Mouse (Mus musculus): ENCODE results near the gene Hapln3. TPM values are rescaled to one million over a fixed set of nuclear protein-coding genes. Genes with fewer than 3 reads are reported as not detected.

The Hapln3 gene
- 3.5 and 3.7 TPM in 2 replicates for polyA plus RNA-seq (2016; fragmentation: Nextera tagmentation; extraction: Ambion mirVana)

DNA sequence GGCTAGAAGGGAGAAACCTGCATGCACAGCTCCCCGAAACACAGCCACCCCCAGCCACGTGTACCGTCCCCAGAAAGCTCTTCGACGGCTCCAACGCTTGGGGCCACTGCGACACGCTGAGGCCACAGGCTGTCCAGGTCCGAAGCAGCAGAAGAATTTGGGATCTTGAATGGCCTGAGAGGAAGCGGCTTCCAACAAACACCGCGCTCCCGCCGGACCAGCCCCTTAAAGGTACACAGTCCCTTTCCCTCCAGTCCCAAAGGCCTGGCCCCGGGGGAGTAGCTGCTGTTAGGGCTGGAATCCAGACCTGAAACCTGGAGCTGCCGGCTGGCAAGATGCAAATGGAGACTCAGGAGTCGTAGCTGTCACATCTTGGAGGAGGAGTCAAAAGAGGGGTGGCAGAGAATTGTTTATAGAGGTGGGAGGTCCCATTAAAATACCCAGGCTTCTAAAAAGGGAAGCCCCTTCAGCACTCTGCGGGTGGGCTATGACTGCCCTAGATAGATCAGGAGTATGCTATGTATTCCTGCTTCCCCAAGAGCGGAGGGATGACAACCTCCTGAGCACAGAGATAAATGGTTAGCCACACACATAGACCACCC lies at the start of gene Hapln3:
Gene Hapln3 (minus strand): TSS at position 176 of the 602 bp plus-strand sequence.
- H3K27ac ChIP-seq = peak within 1 kb of the TSS; percentile 68
- no peak for DNase-seq (ENCODE audit: low spot score)
- H3K27me3 ChIP-seq (ENCODE audit: insufficient read depth, poor library complexity, severe bottlenecking) = no peaks in the 10 kb centered on the region
- 3% methylated on average over 19 of the region's 19 CpGs for WGBS
- H3K36me3 ChIP-seq = peaks cover 25% of the 10 kb centered on the region
- H3K4me1 ChIP-seq = peaks cover 53% of the 10 kb centered on the region
- H3K4me3 ChIP-seq = peak within 1 kb of the TSS; percentile 54
- no peaks in the 10 kb centered on the region for H3K9me3 ChIP-seq

DNA sequence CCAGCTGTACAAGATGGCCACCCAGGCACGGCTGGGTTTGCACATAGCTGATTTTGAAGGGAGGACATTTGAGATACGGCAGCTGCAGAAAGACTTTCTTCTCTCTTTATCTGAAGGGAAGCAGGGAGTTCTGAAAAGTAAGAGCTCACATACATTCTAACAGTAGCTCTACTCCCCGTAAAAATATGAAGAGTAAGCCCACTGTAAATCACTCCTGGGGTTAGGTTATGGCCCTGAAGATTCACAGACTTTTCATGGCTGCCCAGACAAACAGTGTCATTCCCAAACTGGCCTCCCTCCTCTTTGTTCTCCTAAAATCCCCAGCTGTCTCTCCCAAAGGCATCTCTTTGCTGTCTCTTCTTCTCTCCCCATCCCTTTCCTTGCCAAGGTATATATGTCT lies 43.0 kb upstream of the Hapln3 start:
- Histone ChIP-seq H3K9me3 (no peaks in the 10 kb centered on the region), H3K27me3 (ENCODE audit: insufficient read depth, poor library complexity, severe bottlenecking) (peaks cover 4% of the 10 kb centered on the region; the same call in 1 of the 2 replicates), H3K36me3 (no peaks in the 10 kb centered on the region), H3K27ac (no peak overlapping the region), H3K4me3 (no peak overlapping the region), H3K4me1 (0 out of 2 replicates have a peak, but pooled peaks cover 8% of the 10 kb centered on the region)
- 54% methylated on average over 3 of the region's 3 CpGs for WGBS
- DNase-seq (ENCODE audit: low spot score) = no peak

DNA sequence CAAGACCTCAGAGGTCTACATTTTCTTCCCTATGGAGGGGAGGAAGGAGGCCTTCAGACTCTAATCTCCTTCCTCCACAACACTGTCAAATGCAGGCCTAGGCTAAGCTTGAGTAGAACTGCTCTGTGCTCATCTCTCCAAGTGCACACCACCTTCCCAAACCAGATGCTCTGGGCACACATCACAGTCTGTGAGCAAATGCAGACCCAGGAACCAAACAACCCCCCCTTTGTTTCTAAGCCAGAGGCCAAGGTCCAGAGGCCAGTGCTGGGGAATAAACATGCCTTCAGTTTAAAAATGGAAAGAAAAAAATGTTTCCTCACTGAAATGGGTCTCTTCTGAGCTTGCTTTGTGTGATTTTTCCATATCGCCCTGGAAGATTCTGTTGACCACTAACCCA lies 41.0 kb upstream of the Hapln3 start:
- Histone ChIP-seq H3K36me3 (no peaks in the 10 kb centered on the region), H3K4me1 (0 out of 2 replicates have a peak, but pooled peaks cover 8% of the 10 kb centered on the region), H3K27ac (no peak overlapping the region), H3K9me3 (no peaks in the 10 kb centered on the region), H3K27me3 (ENCODE audit: insufficient read depth, poor library complexity, severe bottlenecking) (peaks cover 4% of the 10 kb centered on the region; the same call in 1 of the 2 replicates), H3K4me3 (no peak overlapping the region)
- no peak for DNase-seq (ENCODE audit: low spot score)
- 76% methylated on average over 1 of the region's 1 CpGs for WGBS

DNA sequence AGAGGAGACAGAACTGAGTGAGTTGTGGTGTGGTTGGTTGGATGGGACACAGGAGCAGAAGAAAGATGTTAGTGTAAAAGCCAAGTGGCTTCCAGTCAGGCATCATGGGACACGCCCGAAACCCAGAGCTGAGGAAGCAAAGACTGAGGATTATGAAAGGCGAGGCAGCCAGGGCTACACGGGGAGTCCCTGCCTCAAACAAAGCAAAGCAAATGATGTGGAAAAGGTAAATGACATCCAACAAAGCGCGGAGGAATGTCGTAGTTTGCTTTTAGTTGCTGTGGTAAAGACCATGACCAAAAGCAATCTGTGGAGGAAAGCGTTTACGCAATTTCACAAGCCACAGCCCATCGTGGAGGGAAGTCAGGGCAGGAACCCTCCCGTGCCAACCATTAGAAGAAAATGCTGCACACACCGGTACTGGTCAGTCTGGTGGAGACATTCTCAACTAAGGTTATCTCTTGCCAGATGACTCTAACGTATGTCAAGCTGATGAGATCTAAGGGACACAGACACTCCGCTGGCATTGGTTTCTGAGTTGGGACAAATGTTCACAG lies 36.3 kb upstream of the Hapln3 start:
- Histone ChIP-seq H3K27me3 (ENCODE audit: insufficient read depth, poor library complexity, severe bottlenecking) (no peaks in the 10 kb centered on the region), H3K36me3 (no peaks in the 10 kb centered on the region), H3K9me3 (no peaks in the 10 kb centered on the region), H3K27ac (no peak overlapping the region), H3K4me3 (no peak overlapping the region), H3K4me1 (no peaks in the 10 kb centered on the region)
- 85% methylated on average over 14 of the region's 14 CpGs for WGBS
- DNase-seq (ENCODE audit: low spot score) = no peak

DNA sequence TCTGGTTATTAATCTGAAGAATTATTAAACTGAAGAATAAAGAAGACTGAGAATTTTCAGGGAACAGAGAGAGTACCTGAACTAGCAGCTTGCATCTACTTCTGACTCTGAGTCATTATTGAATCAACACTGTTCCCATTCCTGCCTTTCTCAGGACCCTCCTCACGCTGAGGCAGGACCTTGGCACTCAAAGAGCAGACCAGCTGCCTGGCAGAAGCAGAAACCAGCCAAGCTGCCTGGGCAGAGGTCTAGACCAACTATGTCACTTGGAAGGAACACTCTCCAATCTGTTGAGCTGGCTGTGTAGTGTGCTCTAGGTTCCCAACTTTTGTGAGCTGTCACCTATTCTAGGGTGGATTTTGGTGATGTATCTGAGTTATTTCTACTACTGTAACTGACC lies 28.6 kb upstream of the Hapln3 start:
- Histone ChIP-seq H3K27me3 (ENCODE audit: insufficient read depth, poor library complexity, severe bottlenecking) (no peaks in the 10 kb centered on the region), H3K27ac (no peak overlapping the region), H3K4me3 (no peak overlapping the region), H3K9me3 (no peaks in the 10 kb centered on the region), H3K4me1 (no peaks in the 10 kb centered on the region), H3K36me3 (no peaks in the 10 kb centered on the region)
- WGBS = 71% methylated on average over 1 of the region's 1 CpGs
- no peak for DNase-seq (ENCODE audit: low spot score)

DNA sequence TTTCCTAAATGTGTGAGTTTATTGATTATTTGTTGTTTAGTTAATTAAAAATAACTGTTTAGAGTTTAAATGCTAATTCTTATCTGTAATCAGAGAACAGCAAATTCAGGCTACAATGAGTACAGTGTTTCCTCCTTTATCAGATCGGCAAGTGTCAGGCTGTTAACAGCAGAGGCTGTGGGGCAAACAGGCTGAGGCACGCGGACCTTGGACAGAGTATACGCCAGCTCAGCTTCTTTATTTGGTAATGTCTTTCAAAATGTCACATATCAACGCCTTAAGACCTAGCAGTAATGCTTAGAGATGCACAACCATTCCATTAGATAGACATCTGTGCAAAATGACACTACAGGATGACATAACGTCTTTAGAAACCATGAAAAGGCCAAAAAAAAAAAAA lies 18.7 kb upstream of the Hapln3 start:
- 32% methylated on average over 6 of the region's 6 CpGs for WGBS
- peak overlapping the region; percentile 93; the same call in 1 of the 2 replicates for H3K27ac ChIP-seq
- no peak for DNase-seq (ENCODE audit: low spot score)
- H3K4me3 ChIP-seq = no peak overlapping the region
- peaks cover 30% of the 10 kb centered on the region for H3K4me1 ChIP-seq
- no peaks in the 10 kb centered on the region for H3K9me3 ChIP-seq
- peaks cover 10% of the 10 kb centered on the region for H3K36me3 ChIP-seq
- H3K27me3 ChIP-seq (ENCODE audit: insufficient read depth, poor library complexity, severe bottlenecking) = no peaks in the 10 kb centered on the region

DNA sequence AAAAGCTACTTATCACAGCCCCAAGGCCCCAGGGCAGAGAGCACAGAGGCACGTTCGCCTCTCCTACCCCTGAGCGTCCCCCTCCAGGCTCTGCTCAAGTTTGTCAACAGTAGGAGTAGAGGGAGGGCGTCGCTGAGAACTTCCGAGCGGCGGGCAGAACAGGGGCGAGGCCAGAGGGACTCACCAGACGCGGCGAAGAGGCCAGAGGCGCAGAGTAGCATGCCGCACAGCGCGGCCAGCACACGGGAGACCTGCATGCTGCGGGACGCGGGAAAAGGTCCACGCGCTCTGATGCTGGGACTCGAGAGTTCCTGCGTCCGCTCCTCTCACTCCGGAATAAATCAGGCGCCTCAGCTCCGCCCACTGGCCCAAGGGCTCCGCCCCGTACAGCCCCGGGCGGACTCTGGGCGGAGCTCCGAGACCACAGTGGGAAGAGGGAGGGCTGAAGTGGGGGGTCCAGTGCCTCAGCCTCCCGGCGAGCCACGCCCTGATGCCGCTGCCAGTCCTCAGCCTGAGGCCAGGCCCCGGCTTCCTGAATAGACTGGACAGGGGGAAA lies 18.0 kb upstream of the Hapln3 start, which contains the start of gene Mfge8:
Gene Mfge8 (minus strand): TSS at position 350 of the 556 bp plus-strand sequence.
- peak; percentile 97 for DNase-seq (ENCODE audit: low spot score)
- Histone ChIP-seq H3K36me3 (peaks cover 17% of the 10 kb centered on the region), H3K27ac (peak within 1 kb of the TSS; percentile 93), H3K4me3 (peak within 1 kb of the TSS; percentile 71), H3K9me3 (no peaks in the 10 kb centered on the region), H3K27me3 (ENCODE audit: insufficient read depth, poor library complexity, severe bottlenecking) (no peaks in the 10 kb centered on the region), H3K4me1 (peaks cover 36% of the 10 kb centered on the region)
- under 1% methylated on average over 39 of the region's 39 CpGs for WGBS

DNA sequence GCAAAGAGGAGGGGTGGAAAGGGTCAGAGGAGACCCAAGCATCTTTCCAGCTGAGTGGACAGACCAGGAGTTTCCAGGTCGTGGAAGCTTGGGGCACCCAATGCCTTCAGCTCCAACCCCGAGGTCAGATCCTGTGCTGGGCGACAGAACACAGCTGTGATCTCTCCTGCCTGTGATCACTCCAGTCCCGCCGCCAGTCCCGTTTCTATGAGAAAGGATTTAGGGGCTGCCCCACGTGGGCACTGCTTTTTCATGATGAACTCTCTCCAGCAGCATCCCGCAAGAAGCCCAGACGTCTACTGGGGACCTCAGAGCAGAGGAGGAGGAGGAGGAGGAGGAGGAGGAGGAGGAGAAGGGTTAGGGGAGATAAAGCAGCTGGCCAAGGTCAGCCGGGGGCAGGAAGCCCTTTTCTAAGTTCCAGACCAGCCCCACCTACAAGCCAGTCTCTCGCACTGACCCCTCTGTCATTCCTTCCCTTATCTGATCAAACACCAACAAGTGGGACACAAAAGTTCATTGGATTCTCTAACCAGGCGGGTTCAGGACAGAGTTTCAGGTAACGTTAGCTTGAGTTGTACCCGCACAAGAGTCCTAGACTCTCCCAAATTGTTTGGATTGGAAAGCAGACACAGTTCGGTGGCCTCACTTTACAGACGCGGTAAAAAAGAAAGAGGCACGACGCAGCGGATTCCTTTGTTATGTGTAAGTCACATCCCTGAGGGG lies 17.3 kb upstream of the Hapln3 start:
- under 1% methylated on average over 20 of the region's 20 CpGs for WGBS
- Histone ChIP-seq H3K4me1 (peaks cover 36% of the 10 kb centered on the region), H3K27ac (peak overlapping the region; percentile 93), H3K4me3 (peak overlapping the region; percentile 71), H3K36me3 (peaks cover 24% of the 10 kb centered on the region), H3K27me3 (ENCODE audit: insufficient read depth, poor library complexity, severe bottlenecking) (no peaks in the 10 kb centered on the region), H3K9me3 (no peaks in the 10 kb centered on the region)
- no peak for DNase-seq (ENCODE audit: low spot score)

DNA sequence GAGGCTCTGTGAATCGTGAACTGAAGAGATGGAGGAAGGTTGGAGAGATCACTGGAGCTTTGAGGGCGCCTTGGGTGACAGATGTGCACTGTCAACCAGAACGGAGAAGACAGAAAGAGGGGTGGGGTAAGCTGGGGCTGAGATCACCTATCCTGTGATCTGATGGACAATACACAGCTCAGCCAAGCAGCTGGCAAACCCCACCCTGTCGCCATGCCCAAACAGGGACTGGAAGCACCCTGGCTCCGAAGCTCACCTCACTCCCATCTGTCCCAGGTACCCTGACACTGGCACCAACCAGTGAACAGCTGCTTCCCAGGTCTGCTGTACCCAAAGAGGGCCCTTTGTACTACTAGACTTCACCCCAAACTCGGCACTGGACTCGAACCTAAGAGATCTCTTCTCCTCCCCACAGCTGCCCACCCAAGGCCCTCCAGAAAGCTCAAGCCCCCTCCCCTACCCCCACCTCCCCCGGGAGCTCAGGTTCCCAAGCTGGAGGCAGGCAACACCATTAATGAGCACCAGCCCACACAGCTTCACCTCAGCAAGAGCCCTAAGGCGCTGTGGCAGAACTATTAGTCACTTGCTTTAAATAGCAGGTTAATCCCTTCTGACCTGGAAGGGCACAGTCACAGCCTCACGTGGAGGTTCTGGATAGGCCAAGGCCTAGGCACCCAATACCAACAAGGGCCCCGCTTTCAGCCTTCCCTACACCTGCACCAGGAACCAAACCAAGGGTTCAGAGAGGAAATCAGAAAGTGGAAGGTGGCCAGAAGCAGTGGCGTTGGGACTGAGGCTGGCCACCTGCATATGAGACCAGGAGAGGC lies 16.4 kb upstream of the Hapln3 start:
- WGBS = 44% methylated on average over 12 of the region's 12 CpGs
- no peak for DNase-seq (ENCODE audit: low spot score)
- Histone ChIP-seq H3K9me3 (no peaks in the 10 kb centered on the region), H3K27ac (peak overlapping the region; percentile 93), H3K27me3 (ENCODE audit: insufficient read depth, poor library complexity, severe bottlenecking) (no peaks in the 10 kb centered on the region), H3K4me3 (peak overlapping the region; percentile 71), H3K4me1 (peaks cover 36% of the 10 kb centered on the region), H3K36me3 (peaks cover 33% of the 10 kb centered on the region)

DNA sequence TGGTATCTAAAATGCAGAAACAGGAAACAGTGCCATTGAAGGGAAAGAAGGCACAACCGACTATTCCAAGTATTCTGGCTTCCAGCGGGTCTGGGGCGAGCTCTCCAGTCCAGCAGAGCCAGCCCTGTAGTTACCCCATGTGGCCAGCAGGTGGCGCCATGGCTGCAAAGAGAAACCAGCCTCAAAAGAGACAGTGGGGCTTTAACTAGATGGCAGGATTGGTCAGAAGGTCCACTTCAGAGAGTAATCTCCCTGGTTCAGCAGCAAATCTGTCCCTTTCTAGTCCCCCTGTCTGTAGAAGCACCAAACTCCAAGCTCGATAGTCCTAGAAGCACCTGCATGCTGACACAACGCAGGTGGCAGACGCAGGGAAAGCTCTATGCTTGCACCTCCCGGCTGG lies 10.1 kb upstream of the Hapln3 start:
- 39% methylated on average over 8 of the region's 8 CpGs for WGBS
- Histone ChIP-seq H3K4me1 (peaks cover 32% of the 10 kb centered on the region), H3K36me3 (peaks cover 87% of the 10 kb centered on the region)

DNA sequence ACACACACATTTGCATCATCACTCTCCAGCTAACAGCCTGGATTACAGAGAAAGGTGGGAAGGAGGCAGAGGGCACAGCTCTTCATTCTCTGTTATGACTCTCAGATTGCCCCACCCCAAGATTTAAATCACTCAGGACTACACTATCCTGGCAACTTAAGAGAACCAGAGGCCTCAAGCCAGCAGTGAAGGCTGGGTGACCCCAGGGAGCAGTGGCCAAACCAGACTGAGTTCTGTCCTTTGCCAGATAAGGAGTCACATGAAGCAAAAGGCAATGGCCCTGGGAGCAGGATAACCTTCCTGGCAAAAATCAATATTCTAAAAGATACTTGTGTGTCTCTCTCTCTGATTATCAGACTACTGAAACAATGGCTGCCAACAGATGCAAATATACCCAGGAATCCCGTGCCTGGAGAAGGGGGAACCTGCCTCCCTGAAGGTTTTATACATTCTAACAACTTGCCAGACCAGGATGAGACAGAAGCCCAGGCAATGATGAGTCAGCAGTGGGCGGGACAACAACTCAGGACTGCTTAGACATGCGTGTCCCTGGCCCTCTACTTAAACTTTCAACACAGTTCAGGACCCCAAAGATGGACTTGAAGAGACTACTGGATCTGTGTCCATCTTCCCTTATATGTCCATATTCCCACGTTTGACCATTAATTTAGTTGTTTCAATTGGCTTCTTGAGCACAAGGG lies 9.2 kb upstream of the Hapln3 start:
- no peaks in the 10 kb centered on the region for H3K27me3 ChIP-seq (ENCODE audit: insufficient read depth, poor library complexity, severe bottlenecking)

More for the DNA sequence above, 10.1 kb upstream of the Hapln3 start:
- Histone ChIP-seq H3K27ac (no peak overlapping the region), H3K9me3 (no peaks in the 10 kb centered on the region), H3K4me3 (no peak overlapping the region), H3K27me3 (ENCODE audit: insufficient read depth, poor library complexity, severe bottlenecking) (no peaks in the 10 kb centered on the region)
- DNase-seq (ENCODE audit: low spot score) = peak; percentile 90

DNA sequence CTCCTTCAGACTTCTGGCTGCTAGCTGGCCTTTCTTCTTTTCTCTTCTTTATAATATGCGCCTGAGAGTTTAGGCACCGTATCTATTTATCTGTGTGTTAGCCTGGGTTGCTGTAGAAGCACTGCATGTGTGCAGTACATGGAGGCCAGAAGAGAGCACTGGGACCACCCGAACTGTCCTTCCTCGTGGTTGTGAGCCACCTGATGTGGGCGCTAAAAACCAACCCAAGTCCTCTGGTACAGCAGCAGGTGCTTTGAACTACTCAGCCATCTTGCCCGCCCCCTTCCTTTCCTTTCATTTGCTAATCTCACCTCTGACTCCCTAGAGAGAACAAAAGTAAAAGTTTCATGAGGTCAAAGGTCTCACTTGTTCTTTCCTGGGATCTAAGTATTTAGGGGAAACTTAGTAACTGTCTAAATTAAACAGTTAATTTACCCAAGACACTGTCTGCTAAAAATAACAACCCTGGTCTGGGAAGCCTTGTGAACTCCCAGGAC lies 8.6 kb upstream of the Hapln3 start:
- peaks cover 90% of the 10 kb centered on the region for H3K36me3 ChIP-seq
- WGBS = 66% methylated on average over 6 of the region's 6 CpGs
- DNase-seq (ENCODE audit: low spot score) = no peak

More for the DNA sequence above, 9.2 kb upstream of the Hapln3 start:
- Histone ChIP-seq H3K4me3 (no peak overlapping the region), H3K36me3 (peaks cover 90% of the 10 kb centered on the region), H3K27ac (no peak overlapping the region), H3K9me3 (no peaks in the 10 kb centered on the region), H3K4me1 (peaks cover 30% of the 10 kb centered on the region)
- WGBS = 52% methylated on average over 4 of the region's 4 CpGs
- DNase-seq (ENCODE audit: low spot score) = no peak

More for the DNA sequence above, 8.6 kb upstream of the Hapln3 start:
- H3K4me1 ChIP-seq = peaks cover 28% of the 10 kb centered on the region
- H3K27me3 ChIP-seq (ENCODE audit: insufficient read depth, poor library complexity, severe bottlenecking) = no peaks in the 10 kb centered on the region
- H3K9me3 ChIP-seq = no peaks in the 10 kb centered on the region
- H3K4me3 ChIP-seq = no peak overlapping the region
- H3K27ac ChIP-seq = no peak overlapping the region

All from heart, embryonic 10.5 days (tissue).